Mouse (Mus musculus): ENCODE results near the gene Clpp. TPM values are rescaled to one million over a fixed set of nuclear protein-coding genes. Genes with fewer than 3 reads are reported as not detected.

Gene Clpp
- polyA plus RNA-seq, 1 experiment from 2014 or later = 174 TPM

GRCm38 (mm10) chr17:57041554-57041953 lies 51.4 kb downstream of the Clpp start, which contains the start of gene Slc25a41:
Gene Slc25a41, minus strand, starts transcription at chr17:57041654.
- WGBS = 74% methylated on average over 8 of the region's 8 CpGs
- no peaks in the 10 kb centered on the region; the same call in 1 of the 2 replicates for H3K27me3 ChIP-seq (replicated peaks; ENCODE audit: control insufficient read depth, insufficient read depth, low read length)
- no peak within 1 kb of the TSS for H3K9ac ChIP-seq (ENCODE audit: low read depth, low read length)
- peaks cover 2% of the 10 kb centered on the region; the same call in 1 of the 2 replicates for H3K4me1 ChIP-seq (ENCODE audit: control insufficient read depth, insufficient read depth, low read length)
- H3K27ac ChIP-seq (ENCODE audit: low read length) = no peak within 1 kb of the TSS
- H3K4me2 ChIP-seq (ENCODE audit: low read depth, low read length) = no peak within 1 kb of the TSS
- no peak within 1 kb of the TSS for H3K4me3 ChIP-seq (ENCODE audit: low read length)
- H3K9me3 ChIP-seq (ENCODE audit: control insufficient read depth, low read length) = no peaks in the 10 kb centered on the region
- no peaks in the 10 kb centered on the region for H3K36me3 ChIP-seq (ENCODE audit: control insufficient read depth, insufficient read depth, low read length)
- no peak for ATAC-seq

Other genes starting within 250 kb of the Clpp start
- 7.0 and 7.9 TPM in 2 replicates for gene Nrtn, start 232.8 kb upstream of the Clpp start, polyA plus RNA-seq (2015; fragmentation: Nextera tagmentation; extraction: Ambion mirVana)
- gene Dus3l, start 225.5 kb upstream of the Clpp start, polyA plus RNA-seq (2015; fragmentation: Nextera tagmentation; extraction: Ambion mirVana) = 37.6 and 40.0 TPM in 2 replicates
- gene Prr22, start 220.1 kb upstream of the Clpp start, polyA plus RNA-seq (2015; fragmentation: Nextera tagmentation; extraction: Ambion mirVana) = 0.84 and 1.6 TPM in 2 replicates
- gene Rfx2, start 159.3 kb upstream of the Clpp start, polyA plus RNA-seq (2015; fragmentation: Nextera tagmentation; extraction: Ambion mirVana) = 2.5 and 3.4 TPM in 2 replicates
- not detected in 2 replicates for gene Acsbg2, start 115.9 kb upstream of the Clpp start, polyA plus RNA-seq (2015; fragmentation: Nextera tagmentation; extraction: Ambion mirVana)
- 0.12 and 0.17 TPM in 2 replicates for gene 1700061G19Rik, start 114.8 kb upstream of the Clpp start, polyA plus RNA-seq (2015; fragmentation: Nextera tagmentation; extraction: Ambion mirVana)
- gene Mllt1, start 54.9 kb upstream of the Clpp start, polyA plus RNA-seq (2015; fragmentation: Nextera tagmentation; extraction: Ambion mirVana) = 22.6 and 26.2 TPM in 2 replicates
- gene Acer1, start 8.2 kb upstream of the Clpp start, polyA plus RNA-seq (2015; fragmentation: Nextera tagmentation; extraction: Ambion mirVana) = 0.65 and 0.88 TPM in 2 replicates
- gene Alkbh7, start 7.0 kb downstream of the Clpp start, polyA plus RNA-seq (2015; fragmentation: Nextera tagmentation; extraction: Ambion mirVana) = 41.7 and 43.7 TPM in 2 replicates
- gene Pspn, start 9.7 kb downstream of the Clpp start, polyA plus RNA-seq (2015; fragmentation: Nextera tagmentation; extraction: Ambion mirVana) = 0.44 TPM in 1 of 2 replicates, not detected in the other
- 57.9 and 60.9 TPM in 2 replicates for gene Gtf2f1, start 21.0 kb downstream of the Clpp start, polyA plus RNA-seq (2015; fragmentation: Nextera tagmentation; extraction: Ambion mirVana)
- gene Gm17949, start 21.2 kb downstream of the Clpp start, polyA plus RNA-seq (2015; fragmentation: Nextera tagmentation; extraction: Ambion mirVana) = 0.37 and 0.58 TPM in 2 replicates
- gene Khsrp, start 41.2 kb downstream of the Clpp start, polyA plus RNA-seq (2015; fragmentation: Nextera tagmentation; extraction: Ambion mirVana) = 15.7 and 16.7 TPM in 2 replicates
- not detected in 2 replicates for gene Slc25a41, start 51.3 kb downstream of the Clpp start, polyA plus RNA-seq (2015; fragmentation: Nextera tagmentation; extraction: Ambion mirVana)
- 113 TPM in 2 replicates for gene Crb3, start 68.8 kb downstream of the Clpp start, polyA plus RNA-seq (2015; fragmentation: Nextera tagmentation; extraction: Ambion mirVana)
- 5.7 and 6.7 TPM in 2 replicates for gene Slc25a23, start 69.6 kb downstream of the Clpp start, polyA plus RNA-seq (2015; fragmentation: Nextera tagmentation; extraction: Ambion mirVana)
- 7.4 and 8.1 TPM in 2 replicates for gene Dennd1c, start 88.2 kb downstream of the Clpp start, polyA plus RNA-seq (2015; fragmentation: Nextera tagmentation; extraction: Ambion mirVana)
- 20.3 and 22.6 TPM in 2 replicates for gene Tubb4a, start 97.5 kb downstream of the Clpp start, polyA plus RNA-seq (2015; fragmentation: Nextera tagmentation; extraction: Ambion mirVana)
- gene Tnfsf9, start 115.0 kb downstream of the Clpp start, polyA plus RNA-seq (2015; fragmentation: Nextera tagmentation; extraction: Ambion mirVana) = 6.0 and 6.2 TPM in 2 replicates
- gene Cd70, start 159.5 kb downstream of the Clpp start, polyA plus RNA-seq (2015; fragmentation: Nextera tagmentation; extraction: Ambion mirVana) = not detected in 2 replicates
- gene Tnfsf14, start 203.9 kb downstream of the Clpp start, polyA plus RNA-seq (2015; fragmentation: Nextera tagmentation; extraction: Ambion mirVana) = 0.21 and 0.43 TPM in 2 replicates
- gene C3, start 237.8 kb downstream of the Clpp start, polyA plus RNA-seq (2015; fragmentation: Nextera tagmentation; extraction: Ambion mirVana) = 5.0 and 8.2 TPM in 2 replicates

All from intestine, embryonic 16.5 days (tissue).